Mouse (Mus musculus): Measurements from ENCODE around the gene Olfr1414. TPM values are rescaled to one million over a fixed set of nuclear protein-coding genes. Genes with fewer than 3 reads are reported as not detected.

Olfr1414 gene
- total RNA-seq (2012; rRNA removed) (not detected in 2 replicates), polyA plus RNA-seq (2012; ENCODE audit: insufficient read depth in 1 of 2, insufficient read length in 2 of 2, low read depth in 1 of 2, low replicate concordance in 2 of 2, missing spikeins in 1 of 2) (not detected)

- H3K36me3 ChIP-seq (ENCODE audit: control insufficient read depth in 1 of 2, insufficient read depth in 2 of 2, low read length in 2 of 2), result no peaks in the 10 kb centered on the region
- H3K4me1 ChIP-seq (ENCODE audit: control insufficient read depth in 1 of 2, insufficient read depth in 2 of 2, low read length in 2 of 2), result no peaks in the 10 kb centered on the region
- no peaks in the 10 kb centered on the region for H3K79me2 ChIP-seq (ENCODE audit: control insufficient read depth, insufficient read depth, low read length, poor library complexity)
- no peak within 1 kb of the TSS for H3K4me3 ChIP-seq (ENCODE audit: control insufficient read depth in 1 of 2, insufficient read depth in 1 of 2, low read depth in 2 of 2, low read length in 2 of 2)
- no peak within 1 kb of the TSS for H3K27ac ChIP-seq (ENCODE audit: control insufficient read depth, low read depth, low read length)
- H3K9ac ChIP-seq (ENCODE audit: control insufficient read depth, low read depth, low read length, poor library complexity, severe bottlenecking), result no peak within 1 kb of the TSS
- no peaks in the 10 kb centered on the region for H3K9me3 ChIP-seq (replicated peaks; ENCODE audit: insufficient read depth, low read length)
- no peaks in the 10 kb centered on the region for H3K27me3 ChIP-seq (ENCODE audit: control insufficient read depth in 1 of 2, insufficient read depth in 2 of 2, low read length in 2 of 2)
- TF ChIP-seq MXI1 (IDR thresholded peaks at IDR 0.05; ENCODE audit: low read depth, low read length), result no peak
- TF ChIP-seq POLR2A (IDR thresholded peaks at IDR 0.05; ENCODE audit: control insufficient read depth in 1 of 2, insufficient read depth in 1 of 2, low read depth in 1 of 2, low read length in 2 of 2, poor library complexity in 1 of 2), result no peak
- TF ChIP-seq E2F4 (IDR thresholded peaks at IDR 0.05; ENCODE audit: borderline replicate concordance, low read depth, low read length), result no peak
- no peak for TF ChIP-seq MYC (IDR thresholded peaks at IDR 0.05; ENCODE audit: low read depth, low read length)
- no peak for TF ChIP-seq GABPA (IDR thresholded peaks at IDR 0.05; ENCODE audit: low read depth, low read length)
- no peak for TF ChIP-seq NRF1 (IDR thresholded peaks at IDR 0.05; ENCODE audit: insufficient read depth, low read depth, low read length, poor library complexity, severe bottlenecking)
- TF ChIP-seq NELFE (IDR thresholded peaks at IDR 0.05; ENCODE audit: low read depth, low read length), result no peak
- TF ChIP-seq POLR2AphosphoS5 (IDR thresholded peaks at IDR 0.05; ENCODE audit: borderline replicate concordance, low read depth, low read length), result no peak
- no peak for TF ChIP-seq CHD1 (IDR thresholded peaks at IDR 0.05; ENCODE audit: low read depth, low read length)
- TF ChIP-seq MAFK (IDR thresholded peaks at IDR 0.05; ENCODE audit: borderline replicate concordance, low read depth, low read length), result no peak
- no peak for TF ChIP-seq MYB (IDR thresholded peaks at IDR 0.05; ENCODE audit: low read depth, low read length)
- TF ChIP-seq ZNF384 (IDR thresholded peaks at IDR 0.05; ENCODE audit: low read depth, low read length), result no peak
- no peak for TF ChIP-seq USF1 (IDR thresholded peaks at IDR 0.05; ENCODE audit: low read depth, low read length)
- no peak for TF ChIP-seq ELF1 (IDR thresholded peaks at IDR 0.05; ENCODE audit: low read depth, low read length)
- no peak for TF ChIP-seq RAD21 (IDR thresholded peaks at IDR 0.05; ENCODE audit: low read depth, low read length)
- TF ChIP-seq ZMIZ1 (IDR thresholded peaks at IDR 0.05; ENCODE audit: low read depth, low read length), result no peak
- TF ChIP-seq USF2 (IDR thresholded peaks at IDR 0.05; ENCODE audit: borderline replicate concordance in 1 of 2, insufficient read depth in 1 of 2, low read depth in 1 of 2, low read length in 2 of 2), result no peak
- no peak for TF ChIP-seq BHLHE40 (IDR thresholded peaks at IDR 0.05; ENCODE audit: borderline replicate concordance, low read depth, low read length)
- TF ChIP-seq CHD2 (IDR thresholded peaks at IDR 0.05; ENCODE audit: low read length), result no peak
- DNase-seq (ENCODE audit: low read depth, low spot score), result no peak
These were observed at the start of gene Olfr1414 for GRCm38 (mm10) chr1:92518561-92518960. Olfr1414 (minus strand) TSS chr1:92518661.

- no peaks in the 10 kb centered on the region for H3K4me1 ChIP-seq (ENCODE audit: control insufficient read depth in 1 of 2, insufficient read depth in 2 of 2, low read length in 2 of 2)
- H3K27me3 ChIP-seq (ENCODE audit: control insufficient read depth in 1 of 2, insufficient read depth in 2 of 2, low read length in 2 of 2), result peaks cover 0 to 7% of the 10 kb centered on the region in 2 experiments; a peak in 2 of 4 replicates
- no peak for TF ChIP-seq TCF12 (IDR thresholded peaks at IDR 0.05; ENCODE audit: low read depth, low read length)
- no peak for TF ChIP-seq E2F4 (IDR thresholded peaks at IDR 0.05; ENCODE audit: borderline replicate concordance, low read depth, low read length)
- no peak for TF ChIP-seq ELF1 (IDR thresholded peaks at IDR 0.05; ENCODE audit: low read depth, low read length)
- no peak for TF ChIP-seq CHD1 (IDR thresholded peaks at IDR 0.05; ENCODE audit: low read depth, low read length)
- TF ChIP-seq NRF1 (IDR thresholded peaks at IDR 0.05; ENCODE audit: insufficient read depth, low read depth, low read length, poor library complexity, severe bottlenecking), result no peak
- no peak for TF ChIP-seq EP300 (IDR thresholded peaks at IDR 0.05; ENCODE audit: low read depth in 1 of 2, low read length in 2 of 2)
- no peak for TF ChIP-seq TAL1 (IDR thresholded peaks at IDR 0.05; ENCODE audit: low read length)
- no peak for TF ChIP-seq ZMIZ1 (IDR thresholded peaks at IDR 0.05; ENCODE audit: low read depth, low read length)
- H3K36me3 ChIP-seq (ENCODE audit: control insufficient read depth in 1 of 2, insufficient read depth in 2 of 2, low read length in 2 of 2), result no peaks in the 10 kb centered on the region
- no peak for DNase-seq (ENCODE audit: low read depth, low spot score)
- H3K9ac ChIP-seq (ENCODE audit: control insufficient read depth, low read depth, low read length, poor library complexity, severe bottlenecking), result no peak overlapping the region
- no peak overlapping the region for H3K4me3 ChIP-seq (ENCODE audit: control insufficient read depth in 1 of 2, insufficient read depth in 1 of 2, low read depth in 2 of 2, low read length in 2 of 2)
- H3K27ac ChIP-seq (ENCODE audit: control insufficient read depth, low read depth, low read length), result no peak overlapping the region
- H3K9me3 ChIP-seq (replicated peaks; ENCODE audit: insufficient read depth, low read length), result no peaks in the 10 kb centered on the region
- no peaks in the 10 kb centered on the region for H3K79me2 ChIP-seq (ENCODE audit: control insufficient read depth, insufficient read depth, low read length, poor library complexity)
These were observed 27.5 kb upstream of the Olfr1414 start for GRCm38 (mm10) chr1:92545929-92546328.
